Mouse (Mus musculus): ENCODE results near the gene Mcoln2.

The Mcoln2 gene

DNA sequence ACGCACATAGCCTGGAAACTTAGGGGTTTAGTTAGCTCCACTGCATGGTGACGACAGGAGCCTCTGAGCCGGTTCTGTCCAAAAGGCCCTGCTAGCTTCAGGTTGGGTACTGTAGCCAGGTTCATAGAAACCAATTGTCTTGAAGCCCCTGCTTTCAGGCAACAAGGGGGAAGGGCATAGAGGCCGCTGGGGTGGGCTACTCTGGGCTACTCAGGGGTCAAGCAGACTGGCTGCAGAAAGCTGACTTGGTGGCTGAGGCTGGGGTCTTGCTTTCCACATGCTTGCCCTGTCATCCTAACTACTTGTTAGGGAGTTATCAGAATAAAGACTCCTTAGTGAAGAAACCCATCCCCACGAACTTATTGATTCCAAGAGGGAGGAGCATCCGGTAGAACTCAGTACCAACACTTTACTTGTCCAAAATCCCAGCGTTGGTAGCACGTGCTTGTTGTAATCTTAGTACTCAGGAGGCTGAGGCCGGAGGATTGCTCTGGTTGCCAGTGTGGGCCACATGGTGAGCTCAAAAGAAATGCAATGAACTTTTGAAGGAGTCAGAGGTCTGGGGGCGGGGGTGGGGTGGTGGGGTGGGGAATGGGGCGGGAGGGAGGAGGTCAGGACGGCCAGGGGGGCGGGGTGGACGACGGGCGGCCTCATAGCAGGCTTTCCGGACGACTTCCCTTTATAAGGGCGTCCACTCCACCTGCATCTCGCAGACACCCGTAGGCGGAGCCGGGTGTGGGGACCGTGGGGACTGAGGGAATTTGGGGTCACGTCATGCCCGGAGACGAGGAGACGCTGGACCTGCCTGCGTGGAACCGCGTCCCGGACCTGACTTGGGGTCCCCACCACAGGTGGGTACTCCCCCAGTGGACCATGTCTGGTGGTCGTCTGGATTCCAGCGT lies at the start of gene Mcoln2:
Gene Mcoln2 (plus strand): TSS at position 678 of the 902 bp plus-strand sequence.
- DNase-seq = no peak

DNA sequence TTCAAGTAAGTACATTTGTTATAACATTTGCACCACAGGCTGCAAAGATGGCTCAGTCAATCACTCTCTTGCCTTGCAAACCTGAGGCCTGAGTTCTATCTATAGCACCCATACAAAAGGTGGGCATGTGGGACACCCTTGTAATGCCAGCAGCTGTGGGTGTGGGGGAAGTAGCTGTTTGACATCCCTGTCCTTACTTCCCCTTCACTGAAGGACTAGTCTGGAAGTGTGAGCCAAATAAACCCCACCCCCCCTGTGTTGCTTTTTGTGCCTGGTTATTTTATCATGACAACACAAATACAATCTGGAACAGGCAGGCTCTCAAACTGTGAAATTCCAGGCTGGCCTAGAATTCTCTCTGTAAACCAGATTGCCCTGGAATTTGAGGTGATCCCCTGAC lies 49.7 kb upstream of the Mcoln2 start:
- DNase-seq = no peak

DNA sequence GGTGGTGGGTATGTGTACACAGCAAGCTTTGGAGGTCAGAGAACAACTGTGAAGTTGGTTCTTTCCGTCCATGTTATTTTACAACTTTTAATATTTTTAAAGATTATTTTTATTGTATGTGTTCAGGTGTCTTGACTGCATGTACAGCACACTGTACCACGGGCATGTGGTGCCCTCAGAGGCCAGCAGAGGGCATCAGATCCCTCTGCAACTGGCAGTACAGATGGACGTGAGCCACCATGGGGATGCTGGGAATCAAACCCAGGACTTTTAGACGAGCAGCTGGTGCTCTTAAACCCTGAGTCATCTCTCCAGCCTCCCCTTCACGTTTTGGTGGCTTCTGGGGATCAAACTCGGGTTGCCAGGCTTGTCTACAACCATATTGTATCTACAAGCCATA lies 47.6 kb upstream of the Mcoln2 start:
- DNase-seq = no peak

DNA sequence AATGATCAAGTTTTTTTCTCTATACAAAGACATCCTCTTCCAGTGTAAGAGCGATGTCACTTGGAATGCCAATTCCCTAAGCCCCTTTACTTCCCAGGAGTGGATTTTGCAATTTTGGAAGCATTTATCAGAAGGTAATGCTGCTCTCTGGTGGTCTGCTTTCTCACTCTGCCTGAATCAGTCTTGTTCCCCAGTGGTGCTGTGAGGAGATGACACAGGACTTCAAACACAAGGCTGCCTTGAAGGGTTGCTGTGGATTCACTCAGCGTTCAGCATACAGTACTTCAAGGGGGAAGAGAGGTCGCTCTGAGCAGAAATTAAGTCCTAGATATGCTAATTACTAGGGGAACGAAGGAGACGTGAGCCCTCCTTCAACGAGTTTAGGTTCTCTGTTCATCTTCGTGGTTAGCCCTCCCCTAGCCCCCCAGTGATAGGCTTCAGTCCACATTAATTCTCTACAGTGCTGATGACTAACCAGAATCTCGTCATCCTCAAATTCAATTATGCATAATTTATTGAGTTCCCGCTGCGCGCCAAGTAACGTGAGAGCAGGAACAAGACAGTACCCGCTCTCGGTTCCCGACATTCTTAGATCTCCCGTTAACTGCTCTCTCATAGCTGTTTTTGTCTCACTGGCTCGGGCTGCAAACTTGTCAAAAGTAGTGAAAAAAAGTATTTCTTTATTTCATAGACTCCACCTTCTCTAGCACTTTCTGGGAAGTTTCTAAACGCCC lies 42.4 kb upstream of the Mcoln2 start:
- no peak for DNase-seq

DNA sequence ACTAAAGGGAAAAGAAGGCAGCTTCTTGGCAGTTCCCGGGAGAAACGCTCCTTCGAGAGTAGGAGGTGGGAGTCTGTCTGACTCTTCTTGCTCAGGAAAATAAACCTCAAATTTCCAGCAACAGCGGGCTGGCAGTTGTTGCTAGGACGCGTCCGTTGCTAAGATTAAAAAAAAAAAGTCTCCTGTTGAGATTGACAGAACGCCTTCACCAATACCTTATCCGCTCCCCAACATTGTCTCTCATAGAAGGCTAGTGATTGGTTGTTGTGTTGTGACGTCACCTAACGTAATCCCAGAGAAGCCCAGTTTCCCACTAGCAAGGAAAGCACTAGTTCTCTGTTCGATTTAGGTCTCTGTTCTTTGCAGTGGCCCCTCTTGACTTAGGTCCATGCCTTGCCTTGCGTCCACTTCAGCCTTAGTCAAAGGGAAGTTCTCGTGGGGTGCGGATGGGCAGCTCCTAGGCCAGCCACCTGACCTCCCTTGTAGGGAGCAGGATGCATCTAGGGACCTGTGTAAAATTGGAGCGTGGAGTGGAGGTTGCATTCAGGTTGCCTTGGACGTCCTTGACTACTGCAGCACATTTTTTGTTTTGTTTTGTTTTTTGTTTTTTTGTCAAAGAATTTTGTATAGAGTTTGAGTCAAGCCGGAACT lies 41.6 kb upstream of the Mcoln2 start, which contains the start of gene Wdr63:
Gene Wdr63 (minus strand): TSS at position 210 of the 651 bp plus-strand sequence.
- peak; percentile 23 for DNase-seq

DNA sequence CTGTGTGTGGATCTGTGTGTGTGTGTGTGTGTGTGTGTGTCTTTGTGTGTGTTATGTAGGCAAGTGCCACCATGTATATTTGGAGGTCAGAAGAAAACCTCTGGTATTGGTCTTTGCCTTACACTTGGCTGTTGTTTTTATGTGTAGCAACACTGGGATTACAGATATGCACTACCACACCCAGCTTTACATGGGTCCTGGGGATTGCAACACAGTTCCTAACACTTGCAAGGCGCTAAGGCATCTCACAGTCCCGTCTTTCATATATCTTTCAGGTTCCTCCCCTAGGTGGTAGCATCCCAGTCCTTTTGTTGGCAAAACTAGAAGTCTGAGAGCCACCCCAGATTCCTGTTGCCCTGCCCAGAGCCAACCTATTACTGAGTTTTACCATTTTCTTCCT lies 40.7 kb upstream of the Mcoln2 start:
- DNase-seq = no peak

DNA sequence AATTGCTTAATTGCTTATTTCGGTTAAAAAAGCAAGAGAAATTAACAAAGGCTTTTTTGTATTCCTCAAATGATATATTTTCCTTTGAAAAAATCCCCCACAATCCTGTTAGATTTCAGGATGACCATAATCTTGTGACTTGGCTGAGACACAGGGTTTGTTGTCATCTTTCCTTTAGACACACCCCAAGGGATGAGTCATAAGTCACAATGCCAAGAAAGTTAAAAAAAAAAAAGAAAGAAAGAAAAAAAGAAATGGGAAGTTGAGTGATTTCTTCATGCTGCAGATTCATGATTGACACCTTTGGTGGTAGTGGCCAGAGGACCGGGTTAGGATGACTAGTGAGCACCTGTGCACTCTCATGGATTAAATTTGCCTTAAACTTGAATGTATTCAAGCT lies 39.3 kb upstream of the Mcoln2 start:
- no peak for DNase-seq

DNA sequence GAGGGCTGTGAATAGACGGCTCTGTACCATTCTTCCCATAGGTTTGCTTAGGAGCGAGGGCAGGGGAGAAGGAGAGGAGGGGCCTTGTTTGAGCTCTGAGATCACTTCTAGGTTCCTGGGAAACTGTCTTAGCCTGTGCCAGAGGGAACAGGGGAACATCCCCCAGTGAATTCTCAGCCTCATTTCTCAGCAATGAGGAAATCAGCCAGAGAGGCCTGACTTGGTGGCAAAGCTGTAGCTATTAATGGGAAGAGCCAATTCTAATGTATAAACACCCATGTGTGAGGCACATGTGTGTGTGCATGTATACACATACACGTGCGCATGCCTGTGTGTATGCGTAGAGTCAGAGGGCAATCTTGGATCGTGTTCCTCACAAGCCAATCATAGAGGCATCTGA lies 38.7 kb upstream of the Mcoln2 start:
- no peak for DNase-seq

DNA sequence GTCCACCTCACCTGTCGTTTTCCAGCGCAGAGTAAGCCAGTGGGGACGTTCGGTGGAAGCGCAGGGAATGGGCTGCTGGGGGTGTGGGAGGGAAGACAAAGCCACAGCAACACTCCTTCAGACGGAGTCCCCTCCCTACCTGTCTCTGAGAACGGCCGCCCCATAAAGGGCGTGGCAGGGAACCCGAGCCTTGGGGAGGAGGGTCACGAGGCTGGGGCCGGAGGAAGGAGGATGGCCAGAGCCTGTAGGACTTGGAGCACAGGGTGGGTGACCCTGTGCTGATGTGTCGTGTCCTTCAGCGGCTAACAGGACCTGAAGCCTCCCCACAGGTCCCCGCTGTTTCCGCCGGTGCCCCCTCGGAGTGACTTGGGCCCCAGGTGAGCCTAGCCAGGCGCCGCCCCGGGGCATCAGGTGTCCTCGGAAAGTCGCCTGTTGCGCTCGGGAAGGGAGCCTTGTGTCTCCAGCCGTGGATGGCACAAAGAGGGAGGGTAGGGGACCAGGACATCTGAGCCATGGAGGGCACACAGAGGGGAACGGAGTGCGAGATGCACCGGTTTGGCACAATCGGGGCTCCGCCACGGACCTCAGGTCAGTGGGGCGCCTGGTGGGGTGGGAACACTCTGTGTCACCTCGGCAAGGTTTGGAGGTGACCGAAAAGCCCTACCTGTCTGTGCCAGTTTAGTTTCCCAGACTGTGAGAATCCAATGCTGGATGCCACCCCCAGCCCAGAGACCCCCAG lies 32.2 kb upstream of the Mcoln2 start, which contains the start of gene Mcoln3:
Gene Mcoln3 (plus strand): TSS at position 193 of the 739 bp plus-strand sequence.
- no peak for DNase-seq

DNA sequence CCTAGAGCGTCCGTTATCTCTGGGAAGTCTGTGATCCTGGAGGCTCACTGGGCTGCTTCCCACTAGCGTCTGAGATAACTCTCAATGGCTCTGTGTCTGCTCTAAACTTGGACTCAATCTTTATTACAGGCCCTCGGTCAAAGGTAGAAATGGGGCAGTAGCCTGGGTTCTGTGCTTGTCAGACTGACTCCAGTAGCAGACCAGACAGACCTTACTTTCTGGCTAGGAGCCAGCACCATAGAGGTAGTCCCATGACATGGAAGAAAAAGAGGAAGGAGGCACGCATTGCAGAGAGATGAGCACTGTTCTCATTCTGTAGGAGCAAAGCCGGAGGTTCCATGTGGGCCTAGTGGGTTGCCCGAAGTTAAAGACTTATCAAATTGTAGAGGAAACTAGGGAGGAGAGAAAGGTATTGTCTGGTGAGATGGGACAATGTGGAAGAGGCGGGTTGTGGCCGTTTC lies 31.6 kb upstream of the Mcoln2 start:
- DNase-seq = no peak

DNA sequence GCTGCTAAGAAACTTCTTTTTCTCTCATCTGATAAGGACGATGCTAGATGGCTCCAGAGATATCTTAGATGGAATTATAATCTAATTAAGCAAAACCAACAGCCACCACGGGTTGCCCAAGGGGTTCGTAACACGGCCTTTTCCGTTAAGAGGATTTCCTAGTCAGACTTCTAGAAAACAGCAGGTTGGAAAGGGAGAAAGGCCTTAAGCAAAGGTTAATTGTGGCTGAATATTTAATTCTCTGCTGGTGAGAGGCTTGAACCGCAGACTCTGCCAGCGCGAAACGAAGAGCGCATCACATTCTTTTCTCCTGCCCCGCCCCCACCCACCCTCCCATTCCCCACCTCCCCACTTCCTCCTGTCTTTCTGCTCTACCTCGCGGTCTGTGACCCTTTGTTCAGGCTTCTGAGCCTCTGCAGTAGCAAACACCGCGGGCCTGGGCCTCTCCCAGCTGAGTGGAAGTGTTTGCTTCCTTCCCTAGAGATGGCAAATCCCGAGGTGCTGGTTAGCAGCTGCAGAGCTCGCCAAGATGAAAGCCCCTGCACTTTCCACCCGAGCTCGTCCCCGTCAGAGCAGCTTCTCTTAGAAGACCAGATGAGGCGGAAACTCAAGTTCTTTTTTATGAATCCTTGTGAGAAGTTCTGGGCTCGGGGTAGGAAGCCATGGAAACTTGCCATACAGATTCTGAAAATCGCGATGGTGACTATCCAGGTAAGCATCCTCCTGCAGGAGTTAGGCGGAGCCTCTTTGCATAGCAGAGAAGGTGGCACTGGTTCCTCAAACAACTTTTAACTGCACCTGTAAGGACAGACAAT lies 28.1 kb upstream of the Mcoln2 start:
- DNase-seq = no peak

DNA sequence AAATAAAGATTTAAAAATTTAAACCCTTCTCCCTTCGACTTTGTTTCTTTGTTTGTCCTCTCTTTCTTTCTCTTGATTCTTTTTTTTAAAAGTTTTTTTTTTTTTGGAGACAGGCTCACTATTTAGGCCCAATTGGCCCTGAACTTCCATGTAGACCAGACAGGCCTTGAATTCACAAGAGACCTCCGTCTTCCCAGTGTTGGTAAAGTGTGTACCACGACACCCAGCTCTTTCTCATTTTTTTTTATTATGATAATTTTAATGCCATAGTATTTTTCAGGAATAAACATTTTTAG lies 27.6 kb upstream of the Mcoln2 start:
- DNase-seq = no peak

DNA sequence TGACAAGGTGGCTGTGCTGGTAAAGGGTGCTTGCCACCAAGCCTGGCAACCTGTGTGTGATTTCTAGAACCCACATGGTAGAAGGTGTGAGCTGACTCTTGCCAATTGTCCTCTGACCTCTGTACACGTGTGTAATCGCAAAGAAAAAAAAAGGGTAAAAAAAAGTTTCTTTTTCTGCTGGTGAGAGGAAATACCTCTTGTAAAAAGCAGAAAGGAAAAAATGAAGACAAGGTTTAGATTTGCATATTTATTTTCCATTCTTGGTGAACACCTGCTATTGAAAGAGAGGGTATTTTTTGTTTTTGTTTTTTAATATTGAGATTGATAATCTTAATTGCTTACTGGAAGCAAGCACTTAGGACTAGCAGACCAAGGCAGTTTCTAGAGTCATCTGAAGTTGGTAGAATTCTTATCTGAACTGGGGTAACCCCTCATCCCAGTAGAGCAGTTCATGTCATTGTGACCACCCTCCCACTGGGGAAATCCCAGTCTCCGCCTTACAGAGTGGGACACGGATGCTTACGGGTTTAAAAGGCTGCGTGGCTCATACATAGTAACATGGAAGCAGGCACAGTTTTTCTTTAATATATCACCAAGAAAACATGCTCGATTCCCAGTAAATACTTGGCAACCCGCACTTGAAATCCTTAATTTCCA lies 26.7 kb upstream of the Mcoln2 start:
- no peak for DNase-seq

DNA sequence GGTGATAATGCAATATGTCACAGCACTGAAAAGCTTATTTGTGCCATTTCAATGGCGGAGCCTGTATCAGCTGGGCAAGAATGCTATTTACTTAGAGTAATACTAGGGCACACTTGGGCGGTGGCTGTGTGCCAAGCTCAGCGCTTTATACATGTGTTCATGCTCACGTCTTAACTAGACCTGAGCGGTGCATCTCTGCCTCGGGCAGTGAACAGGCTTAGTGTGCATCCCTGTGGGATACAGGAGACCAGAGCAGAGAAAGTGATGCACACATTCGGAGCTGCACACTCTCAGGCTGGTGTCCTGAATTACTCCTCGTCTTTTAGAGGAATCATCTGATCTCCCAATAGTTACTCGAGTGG lies 26.2 kb upstream of the Mcoln2 start:
- DNase-seq = no peak

DNA sequence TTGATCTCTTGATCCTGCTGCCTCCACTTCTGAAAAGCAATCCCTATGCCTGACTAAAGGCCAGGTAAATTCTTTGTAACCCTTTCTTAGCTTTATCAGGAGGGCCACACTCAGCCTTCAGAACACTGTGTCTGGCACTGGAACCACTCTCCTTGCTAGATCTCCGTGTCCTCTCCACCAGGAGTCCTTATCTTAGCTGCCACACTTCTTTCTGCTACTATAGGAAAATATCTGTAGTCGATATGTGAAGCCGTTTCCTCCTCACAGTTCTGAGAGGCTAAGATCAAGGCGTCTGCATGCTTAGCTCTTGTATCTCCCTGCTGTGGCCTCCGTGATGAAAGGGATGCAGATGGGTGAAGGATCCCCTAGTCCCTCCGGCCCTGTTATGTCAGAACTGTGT lies 22.4 kb upstream of the Mcoln2 start:
- no peak for DNase-seq

DNA sequence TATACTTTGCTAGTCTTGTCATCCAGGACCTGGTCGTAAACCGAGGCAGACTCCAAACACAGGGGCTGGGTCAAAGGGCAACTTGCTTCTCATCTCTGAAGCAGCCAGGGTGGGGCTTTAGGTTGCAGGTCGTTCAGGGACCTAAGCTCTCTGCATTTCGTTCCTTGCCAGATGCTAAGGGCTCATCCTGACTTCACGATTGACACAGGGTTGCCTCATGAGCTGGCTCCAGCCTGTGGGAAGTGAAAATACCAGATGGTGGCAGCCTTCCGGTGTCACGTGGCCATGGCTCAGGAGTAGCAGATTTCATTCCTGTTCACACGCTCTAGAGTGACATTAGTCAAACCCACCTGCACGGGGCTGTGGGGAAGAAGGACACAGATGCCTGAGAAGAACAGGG lies 14.8 kb upstream of the Mcoln2 start:
- DNase-seq = no peak

DNA sequence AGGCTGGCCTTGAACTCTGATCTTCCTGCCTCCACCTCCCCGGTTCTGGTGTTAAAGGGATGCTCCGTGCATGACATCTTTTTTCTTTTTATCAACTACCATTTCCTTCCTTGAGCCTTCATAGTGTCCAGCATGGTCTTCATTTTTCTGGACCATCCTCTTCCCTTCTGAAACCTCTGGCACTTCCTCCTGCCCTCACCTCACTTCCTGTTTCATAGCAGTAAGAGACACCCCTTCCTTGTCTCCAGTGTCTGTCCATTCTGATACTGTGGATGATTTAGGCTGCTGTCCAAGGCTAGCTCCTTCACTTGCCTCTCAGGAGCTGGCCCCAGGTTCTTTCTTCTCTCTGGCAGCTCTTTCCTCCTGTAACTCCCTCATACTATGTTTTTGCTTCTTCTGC lies 14.2 kb upstream of the Mcoln2 start:
- DNase-seq = no peak

DNA sequence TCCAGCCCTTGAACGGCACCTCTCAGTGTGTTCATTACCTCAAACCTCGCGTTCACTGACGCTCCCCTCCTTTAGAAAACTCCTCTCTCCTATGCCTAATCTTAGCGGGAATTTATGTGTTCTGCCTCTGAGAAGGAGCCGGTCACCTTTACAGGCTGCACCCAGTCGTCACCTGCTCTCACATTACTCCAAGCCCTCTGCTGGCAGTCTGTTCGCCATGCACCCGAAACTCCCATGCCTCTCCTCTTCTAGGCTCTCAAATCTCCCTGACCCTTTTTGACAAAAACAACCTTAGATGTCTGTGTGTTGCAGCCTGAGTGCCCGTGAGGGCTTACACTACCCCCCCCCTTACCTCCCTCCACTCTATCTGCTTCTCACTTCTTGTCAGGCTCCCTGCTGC lies 13.2 kb upstream of the Mcoln2 start:
- no peak for DNase-seq

DNA sequence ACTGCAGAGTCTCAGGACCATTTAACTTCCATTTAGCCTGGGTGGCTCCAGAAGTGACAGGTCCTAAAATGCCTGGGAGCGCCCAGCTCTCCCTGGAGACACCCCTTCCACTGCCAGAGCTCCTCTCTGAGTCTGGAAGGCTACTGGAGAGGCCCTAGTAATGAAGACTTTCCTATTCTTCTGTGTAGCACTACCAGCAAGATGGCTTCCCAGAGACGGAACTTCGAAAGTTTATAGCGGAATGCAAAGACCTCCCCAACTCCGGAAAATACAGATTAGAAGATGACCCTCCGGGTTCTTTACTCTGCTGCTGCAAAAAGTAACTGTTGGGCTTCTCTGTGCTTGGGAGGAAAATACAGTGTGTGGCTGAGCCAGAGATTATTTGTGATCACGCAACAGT lies 9.4 kb upstream of the Mcoln2 start:
- DNase-seq = no peak

DNA sequence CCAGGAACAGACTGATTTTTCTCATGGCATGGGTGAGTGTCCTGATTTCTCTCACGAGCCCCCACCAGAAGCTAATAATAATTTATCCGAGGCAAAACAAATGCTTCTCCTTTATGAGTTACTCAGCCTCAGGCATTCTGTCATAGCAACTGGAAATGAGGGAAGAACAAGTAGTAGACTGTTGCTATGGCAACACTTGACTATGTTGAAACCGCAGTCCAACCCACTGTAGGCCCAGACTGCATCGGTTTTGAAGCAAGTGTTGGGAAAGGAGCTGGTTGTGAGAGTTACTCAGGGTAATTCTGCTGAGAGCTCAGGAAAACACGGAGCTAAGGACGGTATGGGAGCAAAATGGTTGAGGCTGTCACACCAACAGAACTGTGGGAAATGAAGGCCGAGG lies 7.1 kb upstream of the Mcoln2 start:
- DNase-seq = no peak

DNA sequence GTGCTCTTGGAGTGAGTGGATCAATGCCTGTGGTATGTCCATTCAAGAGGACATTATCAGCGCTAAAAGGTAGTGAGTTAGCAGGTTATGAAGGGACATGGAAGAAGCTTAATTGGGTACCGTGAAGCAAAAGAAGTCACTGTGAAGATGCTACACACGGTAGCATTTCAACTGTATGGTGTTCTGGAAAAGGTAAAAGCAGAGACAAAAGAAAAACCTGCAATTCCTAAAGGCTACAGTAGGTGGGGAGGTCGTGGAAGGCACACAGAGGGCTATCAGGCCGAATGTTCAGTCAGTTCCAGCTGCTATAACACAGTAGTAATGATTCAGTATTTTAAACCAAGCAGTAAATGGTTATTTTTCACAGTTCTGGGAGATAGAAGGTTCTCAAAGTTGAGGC lies 4.1 kb upstream of the Mcoln2 start:
- DNase-seq = no peak

DNA sequence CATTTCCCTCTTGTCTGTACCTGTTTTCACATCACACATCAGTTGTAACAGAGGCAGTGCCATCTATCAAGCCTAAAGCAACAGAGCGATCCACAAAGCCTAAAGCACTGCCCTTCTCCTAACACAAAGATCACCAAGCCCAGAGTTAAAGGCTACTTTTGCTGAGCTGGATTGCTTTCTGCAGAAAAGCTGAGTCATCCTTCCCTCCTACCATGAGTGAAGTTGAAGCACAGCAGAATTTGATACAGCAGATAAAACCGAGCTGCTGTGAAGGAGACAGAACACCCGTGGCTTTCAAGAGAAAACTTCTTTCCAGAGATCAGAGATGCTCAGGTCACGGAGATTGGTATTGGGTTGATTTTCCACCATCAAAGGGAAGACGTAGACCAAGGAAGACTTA lies 3.5 kb upstream of the Mcoln2 start:
- DNase-seq = no peak
